ENCODE assay signal across 7 mouse cellular contexts in the genomic region with DNA sequence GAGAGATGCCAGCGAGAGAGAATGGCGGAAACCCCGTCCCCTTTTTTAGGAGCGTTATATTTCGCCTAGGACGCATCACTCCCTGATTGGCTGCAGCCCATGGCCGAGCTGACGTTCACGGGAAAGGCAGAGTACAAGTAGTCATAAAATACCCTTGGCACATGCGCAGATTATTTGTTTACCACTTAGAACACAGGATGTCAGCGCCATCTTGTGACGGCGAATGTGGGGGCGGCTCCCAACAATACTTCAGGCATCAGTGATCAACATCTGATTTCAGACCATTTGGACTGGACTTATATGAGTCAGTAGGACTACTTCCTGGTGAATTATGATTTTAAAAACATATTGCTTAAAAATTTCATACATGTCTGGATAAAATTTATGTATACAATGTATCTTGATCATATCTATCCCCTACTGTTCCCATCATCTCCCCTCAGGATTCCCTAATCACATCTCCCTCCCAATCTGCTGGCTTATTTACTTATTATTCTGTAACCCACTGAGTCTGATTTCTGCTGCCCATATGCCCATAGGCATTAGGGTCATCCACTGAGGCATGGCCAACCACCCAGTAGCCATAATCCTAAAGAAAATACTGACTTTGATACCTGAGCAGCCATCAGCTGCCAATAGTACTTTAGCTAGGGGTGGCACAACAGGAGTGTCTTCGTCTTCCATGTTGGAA.
DNase-seq lines count a peak whose midpoint lies in the region; ATAC-seq lines count a peak whose summit lies in the region.
"Not testable (repeated sequence)": the region's sequence is repeated elsewhere in the genome, so short reads cannot be mapped to it uniquely, and the experiment has no call there.

No protein-coding gene starts in this region.

- DNase-seq in cerebellum, adult 11-12 months = peak; percentile 31
- DNase-seq in fibroblast of lung, adult 2 months (ENCODE audit: low read depth) = peak; percentile 29
- peak; percentile 49 for DNase-seq in neural tube, embryonic 11.5 days (ENCODE audit: low spot score)

- not testable (repeated sequence) for H3K9me3 ChIP-seq in heart, embryonic 16.5 days (replicated peaks; ENCODE audit: control insufficient read depth, low read length); intestine, embryonic 15.5 days; limb, embryonic 12.5 days; neural tube, embryonic 11.5 days (ENCODE audit: control insufficient read depth, low read length)

- H3K27ac ChIP-seq in heart, embryonic 16.5 days (ENCODE audit: low read length); intestine, embryonic 15.5 days; limb, embryonic 12.5 days; neural tube, embryonic 11.5 days (ENCODE audit: low read depth, low read length): not testable (repeated sequence)

- not testable (repeated sequence) for H3K27me3 ChIP-seq in heart, embryonic 16.5 days (ENCODE audit: control insufficient read depth, insufficient read depth, low read length); intestine, embryonic 15.5 days (replicated peaks); limb, embryonic 12.5 days; neural tube, embryonic 11.5 days (ENCODE audit: control insufficient read depth, insufficient read depth, low read length)

- not testable (repeated sequence) for H3K4me2 ChIP-seq in heart, embryonic 16.5 days (ENCODE audit: low read depth, low read length); intestine, embryonic 15.5 days (replicated peaks); neural tube, embryonic 11.5 days (ENCODE audit: low read depth)
- H3K4me2 ChIP-seq in limb, embryonic 12.5 days = 0 out of 2 replicates have a peak overlapping the region, but pooled peaks have one; percentile 13

- not testable (repeated sequence) for H3K9ac ChIP-seq in heart, embryonic 16.5 days (ENCODE audit: low read length); intestine, embryonic 15.5 days; limb, embryonic 12.5 days (replicated peaks); neural tube, embryonic 11.5 days (ENCODE audit: low read length)

- 26% methylated on average over 5 of the region's 15 CpGs for WGBS in heart, embryonic 16.5 days
- 23% methylated on average over 6 of the region's 15 CpGs for WGBS in intestine, embryonic 15.5 days
- WGBS in limb, embryonic 12.5 days = 28% methylated on average over 6 of the region's 15 CpGs
- 16% methylated on average over 5 of the region's 15 CpGs for WGBS in neural tube, embryonic 11.5 days

- not testable (repeated sequence) for H3K36me3 ChIP-seq in heart, embryonic 16.5 days (ENCODE audit: control insufficient read depth, insufficient read depth); intestine, embryonic 15.5 days; limb, embryonic 12.5 days; neural tube, embryonic 11.5 days (ENCODE audit: control insufficient read depth, insufficient read depth, low read length)

- not testable (repeated sequence) for H3K4me3 ChIP-seq in heart, embryonic 16.5 days (ENCODE audit: low read length); intestine, embryonic 15.5 days (replicated peaks); limb, embryonic 12.5 days (replicated peaks); neural tube, embryonic 11.5 days (ENCODE audit: low read depth, low read length)

- not testable (repeated sequence) for H3K4me1 ChIP-seq in heart, embryonic 16.5 days (ENCODE audit: control insufficient read depth, insufficient read depth, low read length); intestine, embryonic 15.5 days (replicated peaks); limb, embryonic 12.5 days (replicated peaks); neural tube, embryonic 11.5 days (ENCODE audit: control insufficient read depth, insufficient read depth, low read length)

- ATAC-seq in heart, embryonic 16.5 days (replicated peaks; ENCODE audit: extremely low read depth, insufficient read depth, low FRiP score) = peak; percentile 37
- peak; percentile 65 for ATAC-seq in intestine, embryonic 15.5 days
- peak; percentile 63 for ATAC-seq in limb, embryonic 12.5 days (ENCODE audit: insufficient number of reproducible peaks, insufficient read depth, low FRiP score, low TSS enrichment, low read depth)
- ATAC-seq in megakaryocyte, adult 5-6 weeks (ENCODE audit: poor library complexity, severe bottlenecking) = 0 out of 2 replicates have a peak, but pooled peaks have one; percentile 54
- ATAC-seq in neural tube, embryonic 11.5 days (ENCODE audit: insufficient read depth, low FRiP score, low TSS enrichment) = peak; percentile 83
